Mouse (Mus musculus): Measurements from ENCODE around the gene Zfp229. TPM values are rescaled to one million over a fixed set of nuclear protein-coding genes. Genes with fewer than 3 reads are reported as not detected.
A peak's percentile ranks its signal among the peaks of the same experiment; 100 is the strongest.
"Not testable (repeated sequence)": the region's sequence is repeated elsewhere in the genome, so short reads cannot be mapped to it uniquely, and the experiment has no call there.

Gene Zfp229
- 8.4 and 10.4 TPM in 2 replicates for polyA plus RNA-seq (2014; fragmentation: Nextera tagmentation; extraction: Ambion mirVana)

- not testable (repeated sequence) for ATAC-seq (ENCODE audit: insufficient number of reproducible peaks, low FRiP score, low TSS enrichment, low read depth); DNase-seq (ENCODE audit: low spot score); H3K36me3 ChIP-seq (ENCODE audit: control insufficient read depth, insufficient read depth, low read length); H3K4me1 ChIP-seq (ENCODE audit: control insufficient read depth, insufficient read depth, low read length); H3K9me3 ChIP-seq (ENCODE audit: control insufficient read depth, low read length); H3K27ac ChIP-seq (replicated peaks; ENCODE audit: low read depth, low read length); H3K4me3 ChIP-seq (ENCODE audit: low read depth, low read length); H3K9ac ChIP-seq (ENCODE audit: low read length); H3K4me2 ChIP-seq (ENCODE audit: low read depth, severe bottlenecking); H3K27me3 ChIP-seq (ENCODE audit: control insufficient read depth, insufficient read depth, low read length)
- 95% methylated on average over 9 of the region's 22 CpGs for WGBS
These were observed at the start of gene Zfp229 for GRCm38 (mm10) chr17:21730495-21730894. Gene Zfp229 (plus strand): TSS chr17:21730795.

GRCm38 (mm10) chr17:21691560-21691959 lies 39.0 kb upstream of the Zfp229 start, which contains the start of gene Gm10226:
Gene Gm10226 (plus strand): TSS chr17:21691860.
- no peak for DNase-seq (ENCODE audit: low spot score)
- ATAC-seq (ENCODE audit: insufficient number of reproducible peaks, low FRiP score, low TSS enrichment, low read depth) = no peak
- Histone ChIP-seq H3K27ac (replicated peaks; ENCODE audit: low read depth, low read length) (no peak within 1 kb of the TSS), H3K36me3 (ENCODE audit: control insufficient read depth, insufficient read depth, low read length) (peaks cover 3% of the 10 kb centered on the region; the same call in 1 of the 2 replicates), H3K9ac (ENCODE audit: low read length) (no peak within 1 kb of the TSS), H3K9me3 (ENCODE audit: control insufficient read depth, low read length) (no peaks in the 10 kb centered on the region), H3K4me1 (ENCODE audit: control insufficient read depth, insufficient read depth, low read length) (no peaks in the 10 kb centered on the region), H3K4me2 (ENCODE audit: low read depth, severe bottlenecking) (no peak within 1 kb of the TSS), H3K27me3 (ENCODE audit: control insufficient read depth, insufficient read depth, low read length) (no peaks in the 10 kb centered on the region), H3K4me3 (ENCODE audit: low read depth, low read length) (no peak within 1 kb of the TSS)
- 89% methylated on average over 3 of the region's 3 CpGs for WGBS

GRCm38 (mm10) chr17:21693342-21693741 lies 37.3 kb upstream of the Zfp229 start:
- DNase-seq (ENCODE audit: low spot score) (no peak), ATAC-seq (ENCODE audit: insufficient number of reproducible peaks, low FRiP score, low TSS enrichment, low read depth) (no peak)
- H3K27me3 ChIP-seq (ENCODE audit: control insufficient read depth, insufficient read depth, low read length) = no peaks in the 10 kb centered on the region
- H3K4me1 ChIP-seq (ENCODE audit: control insufficient read depth, insufficient read depth, low read length) = no peaks in the 10 kb centered on the region
- H3K9ac ChIP-seq (ENCODE audit: low read length) = no peak overlapping the region
- no peak overlapping the region for H3K27ac ChIP-seq (replicated peaks; ENCODE audit: low read depth, low read length)
- no peak overlapping the region for H3K4me2 ChIP-seq (ENCODE audit: low read depth, severe bottlenecking)
- H3K36me3 ChIP-seq (ENCODE audit: control insufficient read depth, insufficient read depth, low read length) = peaks cover 3% of the 10 kb centered on the region; the same call in 1 of the 2 replicates
- H3K4me3 ChIP-seq (ENCODE audit: low read depth, low read length) = no peak overlapping the region
- H3K9me3 ChIP-seq (ENCODE audit: control insufficient read depth, low read length) = no peaks in the 10 kb centered on the region
- WGBS = 76% methylated on average over 3 of the region's 3 CpGs

- H3K9me3 ChIP-seq (ENCODE audit: control insufficient read depth, low read length) = no peaks in the 10 kb centered on the region
- no peak overlapping the region for H3K9ac ChIP-seq (ENCODE audit: low read length)
- no peak overlapping the region for H3K4me2 ChIP-seq (ENCODE audit: low read depth, severe bottlenecking)
- H3K4me1 ChIP-seq (ENCODE audit: control insufficient read depth, insufficient read depth, low read length) = no peaks in the 10 kb centered on the region
- ATAC-seq (ENCODE audit: insufficient number of reproducible peaks, low FRiP score, low TSS enrichment, low read depth) = no peak
- H3K27ac ChIP-seq (replicated peaks; ENCODE audit: low read depth, low read length) = no peak overlapping the region
- no peak overlapping the region for H3K4me3 ChIP-seq (ENCODE audit: low read depth, low read length)
- DNase-seq (ENCODE audit: low spot score) = no peak
- peaks cover 3% of the 10 kb centered on the region; the same call in 1 of the 2 replicates for H3K36me3 ChIP-seq (ENCODE audit: control insufficient read depth, insufficient read depth, low read length)
- no peaks in the 10 kb centered on the region for H3K27me3 ChIP-seq (ENCODE audit: control insufficient read depth, insufficient read depth, low read length)
These were observed 34.5 kb upstream of the Zfp229 start for GRCm38 (mm10) chr17:21696073-21696472.

GRCm38 (mm10) chr17:21702281-21703240 lies 28.0 kb upstream of the Zfp229 start:
- no peak for DNase-seq (ENCODE audit: low spot score)
- whole genome bisulfite sequencing = 55% methylated on average over 5 of the region's 5 CpGs
- H3K9ac ChIP-seq (ENCODE audit: low read length) = no peak overlapping the region

GRCm38 (mm10) chr17:21703414-21703813 lies 27.2 kb upstream of the Zfp229 start:
- H3K27me3 ChIP-seq (ENCODE audit: control insufficient read depth, insufficient read depth, low read length) = no peaks in the 10 kb centered on the region
- no peaks in the 10 kb centered on the region for H3K36me3 ChIP-seq (ENCODE audit: control insufficient read depth, insufficient read depth, low read length)
- no peaks in the 10 kb centered on the region for H3K9me3 ChIP-seq (ENCODE audit: control insufficient read depth, low read length)
- H3K27ac ChIP-seq (replicated peaks; ENCODE audit: low read depth, low read length) = no peak overlapping the region
- DNase-seq (ENCODE audit: low spot score) (no peak), ATAC-seq (ENCODE audit: insufficient number of reproducible peaks, low FRiP score, low TSS enrichment, low read depth) (no peak)
- no peak overlapping the region for H3K4me2 ChIP-seq (ENCODE audit: low read depth, severe bottlenecking)
- H3K9ac ChIP-seq (ENCODE audit: low read length) = no peak overlapping the region
- no peak overlapping the region for H3K4me3 ChIP-seq (ENCODE audit: low read depth, low read length)
- 83% methylated on average over 1 of the region's 1 CpGs for whole genome bisulfite sequencing
- no peaks in the 10 kb centered on the region for H3K4me1 ChIP-seq (ENCODE audit: control insufficient read depth, insufficient read depth, low read length)

More at GRCm38 (mm10) chr17:21702281-21703240, 28.0 kb upstream of the Zfp229 start:
- H3K27me3 ChIP-seq (ENCODE audit: control insufficient read depth, insufficient read depth, low read length) = no peaks in the 10 kb centered on the region
- no peak overlapping the region for H3K27ac ChIP-seq (replicated peaks; ENCODE audit: low read depth, low read length)
- no peak for ATAC-seq (ENCODE audit: insufficient number of reproducible peaks, low FRiP score, low TSS enrichment, low read depth)
- H3K4me3 ChIP-seq (ENCODE audit: low read depth, low read length) = no peak overlapping the region
- H3K9me3 ChIP-seq (ENCODE audit: control insufficient read depth, low read length) = no peaks in the 10 kb centered on the region
- H3K4me2 ChIP-seq (ENCODE audit: low read depth, severe bottlenecking) = no peak overlapping the region
- H3K36me3 ChIP-seq (ENCODE audit: control insufficient read depth, insufficient read depth, low read length) = no peaks in the 10 kb centered on the region
- no peaks in the 10 kb centered on the region for H3K4me1 ChIP-seq (ENCODE audit: control insufficient read depth, insufficient read depth, low read length)

GRCm38 (mm10) chr17:21707343-21707996 lies 23.1 kb upstream of the Zfp229 start, which contains the start of gene Zfp760:
Gene Zfp760 (plus strand): TSS chr17:21707741.
- H3K36me3 ChIP-seq (ENCODE audit: control insufficient read depth, insufficient read depth, low read length) = peaks cover 4% of the 10 kb centered on the region; the same call in 1 of the 2 replicates
- H3K9me3 ChIP-seq (ENCODE audit: control insufficient read depth, low read length) = no peaks in the 10 kb centered on the region
- H3K4me2 ChIP-seq (ENCODE audit: low read depth, severe bottlenecking) = peak within 1 kb of the TSS; percentile 56
- peak within 1 kb of the TSS; percentile 74 for H3K9ac ChIP-seq (ENCODE audit: low read length)
- H3K4me1 ChIP-seq (ENCODE audit: control insufficient read depth, insufficient read depth, low read length) = no peaks in the 10 kb centered on the region
- H3K4me3 ChIP-seq (ENCODE audit: low read depth, low read length) = peak within 1 kb of the TSS; percentile 53
- H3K27me3 ChIP-seq (ENCODE audit: control insufficient read depth, insufficient read depth, low read length) = no peaks in the 10 kb centered on the region
- H3K27ac ChIP-seq (replicated peaks; ENCODE audit: low read depth, low read length) = peak within 1 kb of the TSS; percentile 85
- 5% methylated on average over 26 of the region's 26 CpGs for WGBS
- DNase-seq (ENCODE audit: low spot score) (peak; percentile 85), ATAC-seq (ENCODE audit: insufficient number of reproducible peaks, low FRiP score, low TSS enrichment, low read depth) (peak; percentile 97)

GRCm38 (mm10) chr17:21708401-21708800 lies 22.2 kb upstream of the Zfp229 start:
- WGBS = 70% methylated on average over 2 of the region's 2 CpGs
- no peak overlapping the region for H3K27ac ChIP-seq (replicated peaks; ENCODE audit: low read depth, low read length)
- H3K27me3 ChIP-seq (ENCODE audit: control insufficient read depth, insufficient read depth, low read length) = no peaks in the 10 kb centered on the region
- H3K9me3 ChIP-seq (ENCODE audit: control insufficient read depth, low read length) = no peaks in the 10 kb centered on the region
- no peaks in the 10 kb centered on the region for H3K4me1 ChIP-seq (ENCODE audit: control insufficient read depth, insufficient read depth, low read length)
- H3K4me3 ChIP-seq (ENCODE audit: low read depth, low read length) = peak overlapping the region; percentile 53
- ATAC-seq (ENCODE audit: insufficient number of reproducible peaks, low FRiP score, low TSS enrichment, low read depth) = no peak
- peak overlapping the region; percentile 35 for H3K9ac ChIP-seq (ENCODE audit: low read length)
- H3K36me3 ChIP-seq (ENCODE audit: control insufficient read depth, insufficient read depth, low read length) = peaks cover 4% of the 10 kb centered on the region; the same call in 1 of the 2 replicates
- no peak for DNase-seq (ENCODE audit: low spot score)
- peak overlapping the region; percentile 56 for H3K4me2 ChIP-seq (ENCODE audit: low read depth, severe bottlenecking)

Measured in limb, embryonic 11.5 days (tissue).